13 mouse cellular contexts compared by ENCODE assay signal in the genomic region with DNA sequence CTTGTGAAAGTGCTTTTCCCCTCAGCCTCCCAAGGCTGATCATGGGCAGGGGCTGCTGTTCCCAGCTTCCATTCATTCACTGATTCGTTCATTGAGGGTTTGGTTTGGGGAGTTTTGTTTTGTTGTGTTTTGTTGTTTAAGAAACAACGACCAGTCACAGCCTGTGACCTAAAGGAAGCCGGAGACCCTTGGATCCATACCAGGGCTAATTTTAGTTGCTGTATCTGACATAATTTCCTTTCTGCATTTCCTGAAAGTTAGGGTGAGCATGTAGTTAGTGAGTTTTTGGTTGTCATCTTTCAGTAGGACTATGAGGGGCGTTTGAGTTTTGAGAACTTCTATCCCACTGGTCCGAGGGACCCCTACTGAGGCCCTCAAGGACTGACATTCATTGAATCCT.
DNase-seq lines count a peak whose midpoint lies in the region; ATAC-seq and TF ChIP-seq lines count a peak whose summit lies in the region.
"Had no signal": no experiment of that assay in that cellular context is flagged by ENCODE, and none has a peak within 500 bp of the region (broad histone marks: within the 10 kb centered on the region; RNA-seq: fewer than 3 reads in every experiment).

No protein-coding gene starts in this region.

- DNase-seq in gastrocnemius, adult 2 months, result no peak
- no peak for DNase-seq in gastrocnemius, postnatal 10 days
- no peak for DNase-seq in kidney, adult 11 months
- peak; percentile 43 to 75 for DNase-seq in kidney, postnatal 36 days
- no peak for DNase-seq in embryo, embryonic 11 days
- DNase-seq in testis, postnatal 10 days (ENCODE audit: low spot score), result no peak
- DNase-seq: cerebellum, adult 2 months; thymus, postnatal 4 days had no signal

- peaks cover 5% of the 10 kb centered on the region; the same call in 1 of the 2 replicates for H3K9me3 ChIP-seq in kidney, embryonic 14.5 days (ENCODE audit: control insufficient read depth, low read length)
- H3K9me3 ChIP-seq: midbrain, embryonic 15.5 days had no signal

- TF ChIP-seq CTCF in gastrocnemius, adult 2 months (IDR thresholded peaks at IDR 0.05), result no peak

- WGBS in kidney, embryonic 14.5 days, result 64% methylated on average over 5 of the region's 5 CpGs

- no peak overlapping the region for H3K9ac ChIP-seq in kidney, embryonic 14.5 days (ENCODE audit: low read depth, low read length)
- H3K9ac ChIP-seq: limb, embryonic 12.5 days; midbrain, embryonic 15.5 days had no signal

- intact Hi-C loops in gastrocnemius, adult 2 months (cut with DNase I), result no loop called here

- H3K4me1 ChIP-seq in kidney, embryonic 14.5 days (ENCODE audit: control insufficient read depth, insufficient read depth, low read length), result 0 out of 2 replicates have a peak, but pooled peaks cover under 1% of the 10 kb centered on the region
- H3K4me1 ChIP-seq in brown adipose tissue, adult 24 weeks (ENCODE audit: control insufficient read depth, insufficient read depth, insufficient read length, low read length), result peaks cover 10% of the 10 kb centered on the region
- H3K4me1 ChIP-seq: midbrain, embryonic 15.5 days had no signal

- H3K4me2 ChIP-seq in kidney, embryonic 14.5 days (replicated peaks; ENCODE audit: low read depth, low read length), result no peak overlapping the region
- H3K4me2 ChIP-seq: limb, embryonic 12.5 days; midbrain, embryonic 15.5 days had no signal

- ATAC-seq in kidney, embryonic 14.5 days (ENCODE audit: low FRiP score, low TSS enrichment), result no peak
- ATAC-seq: hindbrain, embryonic 16.5 days; midbrain, embryonic 15.5 days had no signal

- peak overlapping the region; percentile 74 for H3K27ac ChIP-seq in gastrocnemius, adult 2 months
- H3K27ac ChIP-seq in kidney, embryonic 14.5 days (ENCODE audit: low read depth, low read length), result peak overlapping the region; percentile 47; the same call in 1 of the 2 replicates
- H3K27ac ChIP-seq in brown adipose tissue, adult 24 weeks (replicated peaks; ENCODE audit: low read depth, low read length), result peak overlapping the region; percentile 99
- H3K27ac ChIP-seq: limb, embryonic 12.5 days; midbrain, embryonic 15.5 days had no signal

- peak overlapping the region; percentile 15; the same call in 1 of the 2 replicates for H3K4me3 ChIP-seq in gastrocnemius, adult 2 months
- H3K4me3 ChIP-seq in kidney, embryonic 14.5 days (ENCODE audit: low read length), result no peak overlapping the region
- 0 out of 2 replicates have a peak overlapping the region, but pooled peaks have one; percentile 4 for H3K4me3 ChIP-seq in brown adipose tissue, adult 24 weeks (ENCODE audit: insufficient read depth, low read depth, low read length)
- H3K4me3 ChIP-seq: limb, embryonic 12.5 days; midbrain, embryonic 15.5 days had no signal

- no peaks in the 10 kb centered on the region for H3K27me3 ChIP-seq in kidney, embryonic 14.5 days (ENCODE audit: control insufficient read depth, insufficient read depth, low read length)
- H3K27me3 ChIP-seq: limb, embryonic 12.5 days; midbrain, embryonic 15.5 days had no signal

- peaks cover 16% of the 10 kb centered on the region; the same call in 1 of the 2 replicates for H3K36me3 ChIP-seq in kidney, embryonic 14.5 days (ENCODE audit: control insufficient read depth, insufficient read depth, low read length)
- H3K36me3 ChIP-seq: midbrain, embryonic 15.5 days had no signal

Comparison
In these comparisons a context has a peak if more than half of its experiments do, and no peak if none do; other contexts are left out.
1. DNase-seq: peak in kidney, postnatal 36 days (2 of 2); none in gastrocnemius, adult 2 months (single experiment), gastrocnemius, postnatal 10 days (single experiment), kidney, adult 11 months (single experiment), embryo, embryonic 11 days (single experiment) and testis, postnatal 10 days (single experiment).
2. H3K27ac ChIP-seq: peak in every context shown above with its lines; median percentile 99 in brown adipose tissue, adult 24 weeks; 74 in gastrocnemius, adult 2 months; 47 in kidney, embryonic 14.5 days.